Mouse (Mus musculus) myocyte (in vitro differentiated cells): ENCODE results near the gene Ivns1abp.

Experiments
- CEBPB ChIP-seq: IDR thresholded peaks from 2 replicates; pipeline ENCODE4 v1.6.1; 2011; ENCODE audit warnings: mild to moderate bottlenecking, moderate library complexity; ENCODE audit not compliant: poor library complexity, insufficient read depth, severe bottlenecking
- MAX ChIP-seq: IDR thresholded peaks from one replicate; pipeline ENCODE4 v1.6.1; 2011; ENCODE audit warnings: low read depth, mild to moderate bottlenecking, control low read depth
- POLR2A ChIP-seq: IDR thresholded peaks from one replicate; pipeline ENCODE4 v1.6.1; 2011; ENCODE audit warnings: low read depth, mild to moderate bottlenecking, control low read depth, moderate library complexity; ENCODE audit not compliant: insufficient read length
- POLR2AphosphoS2 ChIP-seq: IDR thresholded peaks from one replicate; pipeline ENCODE4 v1.6.1; 2011; ENCODE audit warnings: low read depth, control low read depth; ENCODE audit not compliant: insufficient read length

DNA sequence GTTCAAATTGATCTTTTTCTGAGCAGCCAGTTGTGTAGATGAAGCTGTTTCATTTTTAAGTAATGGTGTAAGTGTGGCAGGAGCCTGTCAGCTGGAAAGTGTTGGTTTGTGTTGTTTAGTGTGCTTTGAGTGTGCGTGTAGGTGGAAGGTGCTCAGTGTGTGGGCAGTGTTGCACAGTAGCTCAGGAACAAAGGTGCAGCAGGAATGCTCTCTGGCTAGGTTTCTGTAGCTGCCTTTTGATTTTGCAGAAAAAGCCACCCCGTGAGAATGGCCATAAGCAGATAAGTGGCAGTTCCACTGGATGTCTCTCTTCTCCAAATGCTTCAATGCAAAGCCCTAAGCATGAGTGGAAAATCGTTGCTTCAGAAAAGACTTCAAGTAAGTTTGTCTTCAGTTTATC, 15.1 kb downstream of the Ivns1abp start:
- TF ChIP-seq POLR2A (no peak), CEBPB (no peak), MAX (no peak), POLR2AphosphoS2 (no peak)
